Mouse (Mus musculus) heart, postnatal 14 days (tissue): ENCODE data around the gene Mfsd1. TPM values are rescaled to one million over a fixed set of nuclear protein-coding genes. Genes with fewer than 3 reads are reported as not detected.

ENCODE experiments used
- DNase-seq, 2 experiments: peaks; one replicate each; pipeline ENCODE4 v3.0.0; 2021 to 2022
- intact Hi-C: fragments of 180-260 bp; cut with DNase I; formaldehyde crosslinking; loops from one replicate; pipeline ENCODE4 v1.15.1; 2025
- total RNA-seq, 2 experiments: library from RNA; stranded (reverse); gene quantifications; 2 replicates each; pipeline ENCODE4 v1.2.3; 2021

The Mfsd1 gene
- total RNA-seq, 2 experiments from 2014 or later, result 32.3 to 32.6 TPM

GRCm38 (mm10) chr3:67587430-67587829 is 4.9 kb downstream of the Mfsd1 start:
- no peak for DNase-seq

GRCm38 (mm10) chr3:67601616-67602138 is 19.1 kb downstream of the Mfsd1 start:
- intact Hi-C loops, result no loop called here
- DNase-seq, result no peak

More at GRCm38 (mm10) chr3:67587430-67587829, 4.9 kb downstream of the Mfsd1 start:
- intact Hi-C loops, result no loop called here

- intact Hi-C loops, result no loop called here
- DNase-seq, result no peak
These were observed 35.7 kb downstream of the Mfsd1 start for GRCm38 (mm10) chr3:67618222-67618621.

- DNase-seq, result no peak
- intact Hi-C loops, result loop anchor here (2.0 kb wide), 1 partner anchor 420 kb away; no protein-coding TSS in a partner anchor
These were observed 42.1 kb downstream of the Mfsd1 start for GRCm38 (mm10) chr3:67624629-67625028.

GRCm38 (mm10) chr3:67643135-67643534 is 60.6 kb downstream of the Mfsd1 start:
- intact Hi-C loops, result no loop called here
- no peak for DNase-seq

- DNase-seq, result no peak
- intact Hi-C loops, result loop anchor here (2.0 kb wide), 1 partner anchor 57 kb away; no protein-coding TSS in a partner anchor
These were observed 63.3 kb downstream of the Mfsd1 start for GRCm38 (mm10) chr3:67645640-67646466.

Other genes starting within 250 kb of the Mfsd1 start
- 100 to 1,000 TPM; 334 to 382 TPM for gene Mlf1, start 208.6 kb upstream of the Mfsd1 start, total RNA-seq
- not detected for gene Gm17402, start 207.6 kb upstream of the Mfsd1 start, total RNA-seq
- gene Gfm1, start 152.6 kb upstream of the Mfsd1 start, total RNA-seq, result 100 to 1,000 TPM; 204 to 214 TPM
- 10 to 100 TPM; 11.2 to 12.8 TPM for gene Lxn, start 118.8 kb upstream of the Mfsd1 start, total RNA-seq
- under 1 TPM; 0.84 to 0.98 TPM for gene Rarres1, start 67.2 kb upstream of the Mfsd1 start, total RNA-seq